Mouse (Mus musculus) urinary bladder, adult 18-20 months (tissue): Measurements from ENCODE around the gene Ift20.
"Not testable (repeated sequence)": the region's sequence is repeated elsewhere in the genome, so short reads cannot be mapped to it uniquely, and the experiment has no call there.

ENCODE experiments used
- DNase-seq, 2 experiments: peaks; one replicate each; pipeline ENCODE4 v3.0.0; 2022; ENCODE audit warnings: low spot score in 2 of 2, mixed read lengths in 2 of 2

Gene Ift20

DNA sequence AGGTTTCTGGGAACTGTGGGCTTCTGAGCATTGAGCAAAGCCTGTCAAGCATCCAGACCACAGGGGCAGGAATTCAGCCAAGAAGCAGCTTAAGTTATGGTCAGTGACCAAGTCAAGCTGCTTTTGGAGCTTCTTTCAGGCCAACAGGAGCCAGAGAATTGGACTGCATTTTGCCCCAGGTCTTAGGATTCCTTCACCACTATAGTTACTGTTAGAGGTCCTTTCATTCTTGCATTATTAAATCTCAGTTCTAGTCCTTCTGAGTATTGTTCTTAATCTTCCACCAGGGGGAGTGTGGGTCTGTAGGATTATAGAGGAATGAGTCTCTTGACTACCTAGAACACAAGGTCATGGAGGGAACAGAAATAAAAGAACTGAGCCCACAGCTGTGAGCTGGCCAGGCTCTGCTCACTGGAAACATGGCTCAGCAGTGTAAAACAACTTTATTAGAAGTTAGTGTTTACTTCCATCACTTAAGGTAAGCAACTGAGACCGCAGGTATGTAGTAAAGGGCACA is 13.6 kb upstream of the Ift20 start:
- DNase-seq: no peak

DNA sequence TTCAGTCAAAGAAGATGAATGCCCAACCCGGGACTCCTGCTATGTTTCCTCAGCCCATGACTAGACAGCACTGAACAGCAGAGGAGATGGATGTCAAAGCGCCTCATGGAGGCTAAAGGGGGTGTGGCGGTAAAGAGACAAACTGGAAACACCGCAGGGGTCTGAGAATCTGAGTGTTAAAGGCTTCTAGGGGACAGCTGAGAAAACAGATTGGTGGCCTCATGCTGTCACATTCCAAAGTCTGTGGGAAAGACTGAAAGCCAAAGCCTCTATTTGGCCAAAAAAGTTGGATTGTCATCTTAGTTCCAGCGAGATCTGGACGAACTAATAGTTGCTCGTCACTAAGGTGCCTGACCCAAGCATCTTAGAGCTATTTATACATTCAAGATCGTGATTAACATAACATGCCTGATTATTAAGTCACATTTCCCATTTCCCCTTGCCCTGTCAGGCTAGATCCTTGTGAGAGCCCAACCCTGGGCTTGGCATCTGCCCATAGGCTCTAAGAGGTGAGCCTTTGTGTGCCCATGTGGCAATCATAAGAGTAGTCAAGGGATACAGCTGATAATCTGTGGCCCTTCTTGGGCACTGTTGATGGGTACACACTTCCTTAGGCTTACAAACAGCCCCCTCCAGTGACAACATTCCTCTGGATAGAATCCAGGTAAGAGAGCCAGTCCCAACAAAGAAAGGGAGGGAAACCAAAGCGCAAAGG is 12.8 kb upstream of the Ift20 start:
- no peak for DNase-seq

DNA sequence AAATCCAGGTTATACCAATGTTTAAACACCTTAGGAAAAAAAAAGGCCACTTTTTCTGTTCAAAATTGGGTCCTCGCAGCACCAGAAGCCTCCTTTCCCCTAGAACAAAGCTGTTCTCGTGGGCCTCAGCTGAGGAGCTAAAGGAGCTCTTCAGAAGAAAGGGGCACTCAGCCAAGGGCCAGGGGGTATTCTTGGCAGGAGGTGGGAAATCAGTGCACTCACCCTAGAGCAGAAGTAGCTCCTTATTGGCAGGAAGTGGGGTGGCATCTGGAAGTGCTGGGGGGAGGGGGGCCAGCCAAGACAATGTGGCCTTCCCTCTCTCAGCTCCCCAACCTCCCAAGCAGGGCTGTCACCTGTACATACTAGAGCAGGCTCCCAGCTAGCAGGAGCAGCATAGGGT is 11.3 kb upstream of the Ift20 start:
- no peak for DNase-seq

DNA sequence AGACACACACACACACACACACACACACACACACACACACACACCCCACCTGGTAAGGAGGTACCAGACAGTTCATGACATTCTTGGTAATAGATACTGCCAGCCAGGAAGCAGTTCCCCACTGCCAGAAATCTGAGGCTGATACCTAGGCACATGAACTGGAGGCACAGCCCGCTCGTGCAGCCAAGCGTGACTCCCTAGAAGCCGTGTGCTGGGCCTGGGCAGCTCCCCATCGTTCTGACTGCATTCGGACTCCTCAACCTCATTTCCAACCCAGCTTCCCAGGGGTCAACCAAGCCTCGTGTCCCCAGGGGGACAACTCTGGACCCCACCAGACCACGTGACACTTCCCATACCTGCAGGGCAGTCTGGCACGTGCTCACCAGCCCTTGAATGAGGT is 7.4 kb upstream of the Ift20 start:
- no peak for DNase-seq

DNA sequence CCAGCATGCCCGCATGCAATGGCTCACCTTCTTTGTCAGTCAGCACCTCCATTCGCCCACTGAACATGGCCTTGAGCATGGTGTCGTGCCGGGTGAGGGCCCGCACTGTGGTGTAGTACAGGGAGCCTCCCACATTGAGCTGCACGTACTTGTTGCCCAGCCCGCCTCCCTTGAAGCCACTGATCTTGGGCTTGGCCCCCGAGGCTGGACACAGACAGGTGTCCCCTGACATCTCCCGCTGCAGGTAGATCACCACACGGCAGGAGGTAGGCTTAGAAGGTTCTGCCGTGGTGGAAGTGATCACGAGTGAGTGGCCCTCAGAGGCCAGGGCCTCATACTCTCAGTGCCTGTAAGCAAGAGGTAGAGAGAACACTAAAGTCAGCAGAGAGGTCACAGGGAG is 6.2 kb upstream of the Ift20 start:
- DNase-seq: no peak

DNA sequence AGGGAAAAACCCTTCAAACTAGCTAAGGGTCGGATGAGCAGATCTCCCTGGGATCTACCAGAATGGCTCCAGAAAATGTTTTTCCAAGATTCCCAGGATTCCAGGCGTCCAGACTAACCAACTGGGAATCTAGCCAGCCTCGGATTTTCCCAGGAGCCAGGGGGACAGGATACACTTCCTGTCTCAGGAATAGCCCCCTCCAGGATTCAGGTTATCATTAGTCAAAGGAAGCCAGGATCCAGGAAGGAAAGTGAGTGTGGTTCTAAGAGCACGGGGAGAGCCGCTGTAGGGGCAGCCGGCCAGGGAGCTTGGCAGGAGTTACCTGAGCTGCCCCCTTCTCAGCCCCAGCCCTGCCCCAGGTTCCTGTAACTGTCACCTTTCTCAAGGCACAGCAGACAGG is 5.1 kb upstream of the Ift20 start:
- no peak for DNase-seq

GRCm38 (mm10) chr11:78531515-78531914 is 4.6 kb upstream of the Ift20 start:
- DNase-seq: not testable (repeated sequence)

DNA sequence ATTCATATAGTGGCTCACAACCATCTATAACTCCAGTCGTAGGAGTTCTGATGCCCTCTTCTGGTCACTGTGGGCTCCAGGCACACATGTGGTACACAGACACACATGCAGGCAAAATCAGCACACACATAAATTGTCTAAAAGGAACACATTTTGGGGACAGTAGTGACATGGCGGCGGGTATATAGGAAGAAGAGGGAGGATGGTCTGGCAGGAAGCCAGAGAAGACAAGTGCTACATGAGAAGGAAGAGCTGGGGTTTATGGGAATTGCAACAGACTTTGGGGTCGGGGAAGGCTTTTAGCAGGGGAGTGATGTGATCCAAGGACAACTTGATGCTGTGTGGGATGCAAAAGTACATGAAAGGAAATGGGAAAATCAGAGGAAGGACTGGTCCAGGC is 1.6 kb upstream of the Ift20 start:
- DNase-seq: no peak

DNA sequence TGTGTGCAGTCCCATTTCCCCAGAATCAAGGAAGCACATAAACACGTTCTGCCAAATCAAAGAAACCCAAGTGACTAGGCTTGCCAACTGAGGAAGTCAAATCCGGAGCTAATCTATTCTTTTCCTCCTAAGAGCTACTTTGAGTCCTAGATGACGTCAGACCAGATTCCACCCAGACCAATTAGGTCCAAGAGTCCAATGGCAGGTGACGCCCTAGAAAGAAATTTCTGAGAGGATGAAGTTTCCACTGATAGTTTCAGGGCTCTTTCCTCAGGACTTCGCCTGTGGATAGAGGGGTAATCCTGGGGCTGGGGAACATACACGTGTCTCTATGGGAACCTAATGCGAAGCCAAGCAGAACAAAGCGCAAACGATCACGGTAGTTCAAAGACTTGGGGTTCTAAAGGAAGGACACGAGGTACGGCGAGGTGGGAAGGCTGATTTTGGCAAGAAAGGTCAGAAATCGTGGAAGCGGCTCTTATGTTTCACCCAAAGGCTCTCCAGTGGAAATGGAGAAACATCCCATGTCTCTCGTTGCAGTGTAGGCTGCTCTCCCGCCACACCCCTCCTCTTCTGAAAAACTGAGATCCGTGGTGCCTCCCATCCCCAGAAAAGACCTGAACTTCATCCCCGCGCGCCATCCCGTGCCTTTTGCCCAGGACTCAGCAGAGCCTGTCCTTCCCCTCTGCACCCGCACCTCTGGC is 633 bp upstream of the Ift20 start:
- DNase-seq: no peak

DNA sequence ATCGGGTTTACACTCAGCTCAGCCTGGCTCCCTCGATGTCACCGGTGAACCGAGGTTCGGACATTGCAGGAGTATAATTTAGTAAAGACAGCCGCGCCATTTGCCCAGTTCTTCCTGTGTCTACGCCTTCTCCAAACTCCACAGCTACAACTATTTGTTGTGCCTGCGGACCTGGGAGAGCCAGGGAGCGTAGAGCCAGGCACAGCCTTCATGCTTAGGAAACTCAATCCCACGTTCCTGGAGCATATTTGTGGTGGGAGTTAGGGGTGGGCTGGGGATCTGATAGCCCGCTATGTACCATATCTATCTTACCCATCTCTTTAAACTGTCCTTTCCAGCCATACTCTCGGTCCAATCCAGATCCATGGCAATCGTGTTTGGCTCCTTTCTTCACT is 526 bp downstream of the Ift20 start:
- DNase-seq: no peak

- no peak for DNase-seq
These were observed 4.2 kb downstream of the Ift20 start for GRCm38 (mm10) chr11:78540358-78540757.

DNA sequence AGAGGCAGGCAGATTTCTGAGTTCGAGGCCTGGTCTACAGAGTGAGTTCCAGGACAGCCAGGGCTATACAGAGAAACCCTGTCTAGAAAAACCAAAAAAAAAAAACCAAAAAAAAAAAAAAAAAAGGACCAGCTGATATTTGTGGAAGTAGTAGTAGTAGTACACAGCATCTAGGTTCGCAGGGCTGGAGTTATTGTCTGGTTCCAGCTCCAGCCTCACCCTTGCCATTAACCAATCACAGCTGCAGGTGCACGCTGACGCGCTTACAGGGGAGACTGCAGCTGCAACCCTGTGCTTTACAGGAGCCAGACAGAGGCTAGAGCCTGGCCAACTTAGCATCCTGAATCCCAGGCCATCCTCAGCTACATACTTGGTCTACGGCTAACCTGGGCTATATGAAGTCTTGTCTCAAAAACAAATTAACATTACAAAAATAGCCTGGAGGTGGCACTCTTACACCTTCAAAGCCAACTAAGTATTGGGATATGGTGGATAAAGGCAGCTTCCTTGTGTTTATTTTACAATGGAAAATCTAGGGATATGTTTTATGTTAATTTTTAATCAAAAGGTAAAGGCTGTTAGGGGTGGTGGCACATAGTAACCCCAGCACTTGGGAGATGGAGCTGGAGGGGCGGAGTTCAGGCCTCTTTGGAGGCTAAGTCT is 8.4 kb downstream of the Ift20 start:
- DNase-seq: no peak

DNA sequence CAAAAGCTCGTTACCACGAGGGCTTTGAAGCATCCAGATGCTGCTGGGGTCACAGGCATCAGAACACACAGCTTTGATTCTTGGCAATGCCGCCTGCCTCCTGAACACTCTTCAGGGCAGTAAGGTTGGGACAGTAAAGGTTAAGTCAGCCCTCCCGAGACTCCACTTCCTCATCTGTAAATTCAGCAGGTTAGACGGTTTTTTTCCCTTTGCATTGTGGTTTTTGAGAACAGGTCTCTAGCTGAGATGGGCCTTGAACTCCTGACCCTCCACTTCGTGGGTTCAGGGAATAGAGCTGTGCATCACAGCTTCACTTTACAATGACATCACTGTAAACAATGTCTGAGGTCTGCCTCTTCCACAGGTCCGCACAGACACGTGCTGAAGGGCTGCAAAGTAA is 9.0 kb downstream of the Ift20 start:
- no peak for DNase-seq

DNA sequence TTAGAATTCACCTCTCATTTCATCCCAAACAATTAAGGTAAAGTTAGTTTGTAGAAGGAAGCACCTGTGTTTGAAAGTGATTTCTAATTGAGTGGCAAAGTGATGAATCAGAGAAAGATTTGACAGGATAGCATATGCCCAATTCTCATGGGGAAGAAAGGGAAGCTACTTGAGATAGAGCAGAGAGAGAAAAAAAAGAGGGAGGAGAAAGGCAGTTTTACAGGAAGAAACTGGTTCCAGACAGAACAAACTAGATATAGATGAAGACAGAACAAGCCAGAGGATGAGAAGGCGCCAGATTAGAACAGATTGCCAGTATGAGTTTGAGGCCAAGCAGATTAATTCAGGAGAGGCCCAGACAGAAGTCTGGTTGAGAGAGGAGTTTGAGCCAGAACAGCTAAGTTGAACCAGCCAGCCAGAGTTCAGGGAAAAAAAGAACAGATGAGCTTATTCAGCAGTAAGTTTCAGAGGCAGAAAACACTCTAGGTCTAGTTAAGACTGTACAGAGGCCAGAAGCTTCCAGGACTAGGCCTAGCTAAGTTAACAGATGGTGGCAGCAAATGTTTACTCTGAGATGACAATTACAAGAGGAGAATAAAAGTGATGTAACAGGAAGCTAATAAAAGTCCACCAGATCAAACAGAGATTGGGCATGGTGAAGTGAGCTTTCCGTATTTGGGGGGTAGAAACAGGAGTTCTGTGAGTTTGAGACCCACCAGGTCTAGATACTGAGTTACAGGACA is 11.7 kb downstream of the Ift20 start:
- DNase-seq: no peak

GRCm38 (mm10) chr11:78549491-78549987 is 13.4 kb downstream of the Ift20 start:
- DNase-seq: no peak

GRCm38 (mm10) chr11:78550168-78551058 is 14.3 kb downstream of the Ift20 start, which contains the start of gene Tmem97:
Gene Tmem97 (minus strand): TSS chr11:78550777.
- DNase-seq: peak; percentile 80 to 93

DNA sequence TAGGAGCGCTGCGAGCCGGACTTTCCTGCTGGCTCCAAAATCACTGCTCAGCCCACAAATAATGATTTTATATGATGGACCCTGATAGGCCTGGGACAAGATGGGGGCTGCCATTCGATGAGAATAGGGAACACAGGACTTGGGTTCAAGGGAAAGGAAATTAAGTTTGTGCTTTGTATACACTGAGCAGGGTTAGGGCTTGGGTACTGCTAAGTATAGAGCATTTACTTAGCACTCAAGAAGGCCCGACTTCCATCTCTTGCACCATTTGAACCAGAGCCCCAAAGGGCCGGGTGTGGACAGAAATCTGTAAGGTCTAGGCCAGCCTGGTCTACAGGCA is 14.9 kb downstream of the Ift20 start:
- DNase-seq: no peak

DNA sequence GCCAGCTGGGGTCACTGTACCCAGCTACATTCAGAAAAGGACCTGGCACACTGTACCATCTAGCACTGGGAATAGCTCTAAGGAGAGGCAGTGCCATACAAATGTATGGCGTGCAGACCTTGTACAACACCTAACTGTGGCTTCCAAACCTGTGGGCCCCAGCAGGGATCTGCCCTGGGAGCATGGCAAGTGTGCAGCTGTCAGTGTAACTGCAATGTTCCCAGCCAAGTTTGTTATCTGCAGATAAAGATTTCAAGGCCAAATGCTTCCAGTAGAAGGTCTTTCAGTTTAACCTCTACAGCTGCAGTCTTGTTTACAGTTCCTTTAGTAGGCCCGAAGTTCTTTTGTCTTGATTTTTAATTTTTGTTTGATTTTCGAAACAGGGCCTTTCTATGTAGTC is 19.5 kb downstream of the Ift20 start:
- DNase-seq: no peak

DNA sequence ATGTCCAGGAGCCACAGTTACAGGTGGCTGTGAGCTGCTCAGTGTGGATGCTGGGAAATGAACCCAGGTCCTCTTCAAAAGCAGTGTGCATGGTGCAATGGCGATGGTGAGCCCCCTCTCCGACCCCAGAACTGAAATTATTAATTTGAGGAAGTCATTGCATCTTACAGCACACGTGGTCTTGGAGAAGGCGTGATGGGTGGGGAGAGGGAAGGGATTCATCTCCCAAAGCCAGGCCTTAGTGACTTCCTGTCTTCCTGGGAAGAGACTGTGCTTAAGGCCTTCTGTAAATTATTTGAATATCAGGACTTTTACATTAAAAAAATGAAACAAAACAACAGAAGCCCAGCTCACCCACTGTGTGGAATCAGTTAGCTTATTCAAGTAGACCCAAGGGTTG is 19.9 kb downstream of the Ift20 start:
- no peak for DNase-seq

- no peak for DNase-seq
These were observed 21.1 kb downstream of the Ift20 start for GRCm38 (mm10) chr11:78557241-78557640.

- peak in 1 of 2 experiments; percentile 43 for DNase-seq
These were observed 24.3 kb downstream of the Ift20 start for GRCm38 (mm10) chr11:78560447-78560846.
